Mouse (Mus musculus): Measurements from ENCODE around the gene Madcam1. TPM values are rescaled to one million over a fixed set of nuclear protein-coding genes. Genes with fewer than 3 reads are reported as not detected.
A peak's percentile ranks its signal among the peaks of the same experiment; 100 is the strongest.

Gene Madcam1
- polyA plus RNA-seq, 1 experiment, result not detected

DNA sequence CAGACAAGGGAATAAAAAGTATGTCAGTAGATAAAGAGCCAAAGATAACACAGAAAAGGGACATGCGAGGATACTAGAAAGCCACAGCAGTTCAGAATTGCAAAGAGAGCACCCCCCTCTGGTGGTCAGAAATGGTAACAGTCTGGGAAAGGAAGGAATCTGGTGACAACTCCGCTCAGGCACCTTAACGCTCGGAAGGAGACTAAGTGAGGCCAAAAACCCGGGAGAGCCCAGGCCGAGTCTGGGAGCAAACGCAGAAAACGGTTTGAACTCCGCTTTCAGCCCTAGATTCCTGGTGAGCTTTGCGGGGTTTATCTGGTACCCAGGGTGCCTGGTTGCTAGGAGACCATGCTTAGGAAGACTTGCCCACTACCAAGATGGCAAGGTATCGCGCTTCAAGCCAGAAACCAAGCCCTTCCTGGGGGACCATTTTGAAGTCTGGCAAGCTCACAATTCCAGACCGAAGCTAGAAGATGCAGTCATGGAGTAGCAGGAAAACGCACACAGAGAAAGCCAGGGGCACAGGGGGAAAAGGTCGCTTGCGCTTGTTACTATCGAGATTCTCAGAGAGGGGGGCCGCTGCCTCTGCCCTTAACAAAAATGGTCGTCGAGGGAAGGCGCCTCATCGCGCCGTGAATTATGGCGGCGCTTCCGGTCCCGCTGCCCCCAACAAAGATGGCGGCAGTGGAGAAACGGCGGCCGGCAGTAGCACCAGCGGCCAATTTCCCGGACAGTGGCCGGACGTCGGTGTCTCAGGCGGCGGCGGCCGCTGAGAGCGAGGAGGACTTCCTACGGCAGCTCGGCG lies 4.6 kb downstream of the Madcam1 start, which contains the start of gene Tpgs1:
TSS of gene Tpgs1 (plus strand) at position 599 of the 805 bp plus-strand sequence.
- Histone ChIP-seq H3K27me3 (ENCODE audit: control insufficient read depth, insufficient read depth, low read length) (no peaks in the 10 kb centered on the region), H3K27ac (ENCODE audit: insufficient read depth, low read length) (peak within 1 kb of the TSS; percentile 94), H3K4me3 (replicated peaks; ENCODE audit: insufficient read depth, low read depth, low read length) (peak within 1 kb of the TSS; percentile 75), H3K4me1 (ENCODE audit: control insufficient read depth, insufficient read depth, low read length) (peaks cover 11% of the 10 kb centered on the region)
- peak; percentile 91 to 94 for DNase-seq
- WGBS, result under 1% methylated on average over 45 of the region's 45 CpGs
- TF ChIP-seq POLR2A (IDR thresholded peaks at IDR 0.05; ENCODE audit: borderline replicate concordance, insufficient read depth, low read length) (0 out of 2 replicates have a peak, but pooled peaks have one; percentile 9), CTCF (IDR thresholded peaks at IDR 0.05; ENCODE audit: borderline replicate concordance, insufficient read depth, low read depth, low read length) (peak; percentile 78)

DNA sequence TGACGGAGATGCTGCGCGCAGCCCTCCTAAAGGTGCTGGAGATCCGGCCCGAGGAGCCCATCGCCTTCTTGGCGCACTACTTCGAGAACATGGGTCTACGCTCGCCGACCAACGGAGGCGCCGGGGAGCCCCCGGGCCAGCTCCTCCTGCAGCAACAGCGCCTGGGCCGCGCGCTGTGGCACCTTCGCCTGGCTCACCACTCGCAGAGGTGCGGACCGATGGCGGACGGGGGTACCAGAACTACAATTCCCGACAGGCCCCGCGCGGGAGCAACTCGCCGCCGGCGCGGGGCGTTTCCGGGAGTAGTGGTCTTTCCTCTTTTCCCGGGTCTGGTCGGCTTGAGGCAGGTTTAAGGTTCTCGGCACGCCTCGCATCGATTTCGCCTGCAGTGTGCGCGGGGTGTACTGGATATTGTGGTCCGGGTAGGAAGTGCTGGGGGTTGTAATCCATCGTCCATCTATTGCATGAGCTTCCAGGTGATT lies 5.3 kb downstream of the Madcam1 start:
- Histone ChIP-seq H3K27me3 (ENCODE audit: control insufficient read depth, insufficient read depth, low read length) (no peaks in the 10 kb centered on the region), H3K4me3 (replicated peaks; ENCODE audit: insufficient read depth, low read depth, low read length) (peak overlapping the region; percentile 75), H3K27ac (ENCODE audit: insufficient read depth, low read length) (peak overlapping the region; percentile 94), H3K4me1 (ENCODE audit: control insufficient read depth, insufficient read depth, low read length) (peaks cover 11% of the 10 kb centered on the region)
- TF ChIP-seq POLR2A (IDR thresholded peaks at IDR 0.05; ENCODE audit: borderline replicate concordance, insufficient read depth, low read length) (peak; percentile 15; the same call in 1 of the 2 replicates), CTCF (IDR thresholded peaks at IDR 0.05; ENCODE audit: borderline replicate concordance, insufficient read depth, low read depth, low read length) (no peak)
- under 1% methylated on average over 47 of the region's 47 CpGs for WGBS
- DNase-seq, result peak; percentile 80 to 85

DNA sequence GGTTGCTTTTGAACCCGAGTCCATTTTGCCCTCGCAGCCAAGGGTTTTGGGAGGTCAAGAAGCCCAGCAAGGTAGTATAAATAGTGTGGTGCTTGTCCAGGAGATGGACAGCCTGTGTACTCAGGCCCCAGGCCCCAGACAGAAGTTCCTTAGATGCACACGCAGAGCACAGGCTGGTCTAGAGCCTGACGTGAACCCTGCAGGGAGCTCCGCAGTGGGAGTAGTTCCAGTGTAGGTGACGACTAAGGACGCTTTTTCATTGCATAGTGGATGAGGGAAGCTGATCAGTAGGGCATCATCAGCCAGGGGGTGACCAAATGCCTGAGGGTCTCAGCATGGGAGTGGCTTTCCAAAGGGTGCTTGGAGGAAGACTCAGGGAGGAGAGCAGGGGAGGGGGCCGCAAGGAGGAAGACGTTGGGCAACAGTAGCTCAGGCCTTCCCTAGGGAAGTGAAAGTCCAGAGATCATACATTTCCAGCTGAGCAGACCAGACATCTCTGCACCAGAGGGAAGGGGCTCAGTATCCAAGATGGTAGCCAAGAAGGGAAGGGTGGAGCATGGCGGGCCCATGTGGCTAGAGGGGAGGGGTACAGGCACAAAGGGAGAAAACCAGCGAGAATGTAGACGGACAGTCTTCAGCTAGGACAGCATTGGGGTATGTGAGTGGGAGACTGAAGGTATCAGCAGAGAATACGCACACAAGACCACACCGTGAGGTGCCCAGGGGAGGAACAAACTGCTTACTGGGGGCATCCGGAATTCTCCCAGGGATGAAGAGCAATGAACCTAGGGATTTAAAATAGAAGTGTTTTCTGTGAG lies 5.9 kb downstream of the Madcam1 start:
- Histone ChIP-seq H3K27me3 (ENCODE audit: control insufficient read depth, insufficient read depth, low read length) (no peaks in the 10 kb centered on the region), H3K27ac (ENCODE audit: insufficient read depth, low read length) (peak overlapping the region; percentile 94), H3K4me1 (ENCODE audit: control insufficient read depth, insufficient read depth, low read length) (peaks cover 11% of the 10 kb centered on the region), H3K4me3 (replicated peaks; ENCODE audit: insufficient read depth, low read depth, low read length) (peak overlapping the region; percentile 75)
- DNase-seq, result peak in 1 of 2 experiments; percentile 34
- WGBS, result 33% methylated on average over 15 of the region's 15 CpGs
- TF ChIP-seq CTCF (IDR thresholded peaks at IDR 0.05; ENCODE audit: borderline replicate concordance, insufficient read depth, low read depth, low read length) (no peak), POLR2A (IDR thresholded peaks at IDR 0.05; ENCODE audit: borderline replicate concordance, insufficient read depth, low read length) (no peak)

DNA sequence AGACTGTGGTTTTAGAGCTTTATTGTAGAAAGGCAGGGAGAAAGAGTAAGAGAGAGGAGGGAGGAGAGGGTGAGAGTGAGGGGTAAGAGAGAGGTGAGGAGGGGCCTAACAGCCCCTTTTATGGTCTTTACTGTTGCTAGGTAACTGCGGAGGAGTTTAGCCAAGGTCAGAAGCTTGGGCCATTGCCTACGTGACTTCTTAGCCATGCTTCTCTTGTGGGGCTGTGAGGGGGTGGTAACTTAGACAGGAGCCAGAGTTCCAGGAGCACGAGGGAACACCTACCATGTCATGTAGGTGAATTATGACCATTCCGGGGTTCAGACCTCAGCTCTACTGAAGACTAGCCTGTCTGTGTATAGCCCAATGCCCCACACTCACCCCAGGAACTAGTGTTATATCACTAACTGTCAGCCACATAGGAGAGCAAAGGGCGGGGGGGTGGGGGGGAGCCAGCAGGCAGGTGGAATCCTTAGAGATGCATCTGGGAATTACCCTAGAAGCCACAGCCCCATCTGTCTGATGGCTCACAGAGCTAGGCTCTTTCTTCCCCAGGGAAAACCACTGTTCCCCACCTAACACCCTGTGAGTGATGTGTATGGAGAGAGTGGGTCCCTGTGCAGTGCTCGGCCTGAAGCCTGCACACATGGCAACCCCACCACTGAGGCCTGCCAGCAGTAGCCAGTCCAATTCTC lies 7.2 kb downstream of the Madcam1 start:
- Histone ChIP-seq H3K4me3 (replicated peaks; ENCODE audit: insufficient read depth, low read depth, low read length) (no peak overlapping the region), H3K27ac (ENCODE audit: insufficient read depth, low read length) (no peak overlapping the region), H3K27me3 (ENCODE audit: control insufficient read depth, insufficient read depth, low read length) (no peaks in the 10 kb centered on the region), H3K4me1 (ENCODE audit: control insufficient read depth, insufficient read depth, low read length) (peaks cover 11% of the 10 kb centered on the region)
- TF ChIP-seq CTCF (IDR thresholded peaks at IDR 0.05; ENCODE audit: borderline replicate concordance, insufficient read depth, low read depth, low read length) (no peak), POLR2A (IDR thresholded peaks at IDR 0.05; ENCODE audit: borderline replicate concordance, insufficient read depth, low read length) (no peak)
- WGBS, result 65% methylated on average over 6 of the region's 6 CpGs
- DNase-seq, result no peak

DNA sequence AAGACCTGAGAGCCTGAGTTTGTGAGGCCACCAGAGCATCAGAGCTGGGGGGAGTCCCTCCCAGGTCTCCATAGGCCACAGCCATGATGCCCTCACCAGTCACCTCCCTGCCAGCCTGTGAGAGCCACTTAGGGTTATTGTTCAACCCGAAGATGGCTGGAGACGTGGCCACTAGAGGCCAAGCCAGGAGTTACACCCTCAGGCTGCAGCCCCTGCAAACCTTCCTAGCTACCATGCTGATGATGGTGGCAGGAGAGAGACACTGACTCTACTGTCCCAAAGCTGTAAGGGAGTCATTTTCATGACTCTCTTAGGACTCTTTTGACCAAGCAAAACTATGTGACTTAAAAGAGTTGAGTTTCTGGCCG lies 7.7 kb downstream of the Madcam1 start:
- 47% methylated on average over 3 of the region's 3 CpGs for WGBS
- Histone ChIP-seq H3K27me3 (ENCODE audit: control insufficient read depth, insufficient read depth, low read length) (no peaks in the 10 kb centered on the region), H3K4me1 (ENCODE audit: control insufficient read depth, insufficient read depth, low read length) (peaks cover 11% of the 10 kb centered on the region), H3K27ac (ENCODE audit: insufficient read depth, low read length) (no peak overlapping the region), H3K4me3 (replicated peaks; ENCODE audit: insufficient read depth, low read depth, low read length) (no peak overlapping the region)
- TF ChIP-seq POLR2A (IDR thresholded peaks at IDR 0.05; ENCODE audit: borderline replicate concordance, insufficient read depth, low read length), result no peak
- TF ChIP-seq CTCF (IDR thresholded peaks at IDR 0.05; ENCODE audit: borderline replicate concordance, insufficient read depth, low read depth, low read length), result no peak
- peak in 1 of 2 experiments; percentile 13 for DNase-seq

DNA sequence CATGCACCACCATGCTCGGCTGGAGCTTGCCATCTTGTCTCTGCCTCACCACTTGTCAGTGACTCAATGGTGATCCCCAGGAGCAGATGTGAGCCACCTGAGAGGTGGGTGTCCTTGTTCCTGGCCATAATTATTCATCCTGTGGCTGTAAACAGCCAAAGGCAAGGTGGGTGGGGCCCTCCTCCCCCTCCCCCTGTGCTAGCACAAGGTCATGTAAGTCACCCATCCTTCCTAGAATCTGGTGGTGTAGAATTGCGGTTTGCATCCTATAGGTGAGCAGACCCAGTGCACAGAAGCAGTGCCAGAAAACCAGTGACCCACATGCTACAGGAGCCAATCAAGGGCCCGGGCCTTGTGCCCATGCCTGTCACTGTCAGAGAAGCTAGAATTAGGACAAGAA lies 8.7 kb downstream of the Madcam1 start:
- Histone ChIP-seq H3K27me3 (ENCODE audit: control insufficient read depth, insufficient read depth, low read length) (no peaks in the 10 kb centered on the region), H3K4me3 (replicated peaks; ENCODE audit: insufficient read depth, low read depth, low read length) (no peak overlapping the region), H3K27ac (ENCODE audit: insufficient read depth, low read length) (no peak overlapping the region), H3K4me1 (ENCODE audit: control insufficient read depth, insufficient read depth, low read length) (peaks cover 10% of the 10 kb centered on the region)
- TF ChIP-seq CTCF (IDR thresholded peaks at IDR 0.05; ENCODE audit: borderline replicate concordance, insufficient read depth, low read depth, low read length) (no peak), POLR2A (IDR thresholded peaks at IDR 0.05; ENCODE audit: borderline replicate concordance, insufficient read depth, low read length) (no peak)
- WGBS, result 79% methylated on average over 3 of the region's 3 CpGs
- DNase-seq, result no peak

DNA sequence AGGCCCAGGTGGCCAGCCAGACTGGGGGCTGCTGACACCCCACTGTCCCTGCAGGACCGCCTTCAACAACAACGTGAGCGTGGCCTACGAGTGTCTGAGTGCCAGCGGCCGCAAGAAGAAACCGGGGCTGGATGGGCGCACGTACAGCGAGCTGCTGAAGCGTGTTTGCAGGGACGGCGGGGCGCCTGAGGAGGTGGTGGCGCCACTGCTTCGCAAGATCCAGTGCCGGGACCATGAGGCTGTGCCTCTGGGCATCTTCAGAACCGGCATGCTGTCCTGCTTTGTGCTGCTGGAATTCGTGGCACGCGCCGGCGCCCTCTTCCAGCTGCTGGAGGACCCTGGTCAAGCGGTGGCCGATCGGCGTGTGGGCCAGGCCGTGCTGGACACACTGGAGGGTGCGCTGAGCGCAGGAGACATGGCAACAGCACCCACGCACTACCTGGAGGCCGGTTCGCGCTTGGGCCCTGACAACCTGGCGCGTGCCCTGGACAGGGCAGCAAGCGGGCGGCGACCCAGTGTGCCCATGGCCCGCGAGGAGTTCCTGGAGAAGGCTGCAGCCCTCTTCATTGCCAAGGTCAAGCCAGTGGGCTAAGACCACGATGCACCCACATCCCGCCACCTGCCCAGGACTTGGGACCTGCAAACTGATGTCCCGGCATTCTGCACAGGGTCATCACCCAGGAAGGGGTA lies 11.1 kb downstream of the Madcam1 start:
- no peaks in the 10 kb centered on the region for H3K27me3 ChIP-seq (ENCODE audit: control insufficient read depth, insufficient read depth, low read length)
- peaks cover 3% of the 10 kb centered on the region for H3K4me1 ChIP-seq (ENCODE audit: control insufficient read depth, insufficient read depth, low read length)

More for the DNA sequence above, 11.1 kb downstream of the Madcam1 start:
- H3K4me3 ChIP-seq (replicated peaks; ENCODE audit: insufficient read depth, low read depth, low read length), result no peak overlapping the region
- DNase-seq, result peak in 1 of 2 experiments; percentile 22
- H3K27ac ChIP-seq (ENCODE audit: insufficient read depth, low read length), result no peak overlapping the region
- WGBS, result 64% methylated on average over 44 of the region's 44 CpGs
- no peak for TF ChIP-seq CTCF (IDR thresholded peaks at IDR 0.05; ENCODE audit: borderline replicate concordance, insufficient read depth, low read depth, low read length)
- no peak for TF ChIP-seq POLR2A (IDR thresholded peaks at IDR 0.05; ENCODE audit: borderline replicate concordance, insufficient read depth, low read length)
